Mouse (Mus musculus) hindbrain, embryonic 15.5 days (tissue): ENCODE measurements around the gene Nipa1. TPM values are rescaled to one million over a fixed set of nuclear protein-coding genes. Genes with fewer than 3 reads are reported as not detected.

Experiments used
- ATAC-seq: fragments of 200-750 bp; cut with Nextera tagmentation; 2 replicates; pipeline ENCODE4 v1.8.0; 2017; ENCODE audit warnings: low read depth, moderate number of reproducible peaks, moderate TSS enrichment; ENCODE audit not compliant: low FRiP score
- H3K27ac ChIP-seq: fragments of 300-500 bp; sonication (generic); replicated peaks from 2 replicates; pipeline ENCODE4 v1.5.1; 2015; ENCODE audit warnings: mild to moderate bottlenecking, inconsistent platforms
- H3K27me3 ChIP-seq: fragments of 300-500 bp; sonication (generic); 2 replicates; pipeline ENCODE4 v1.6.1; 2015; ENCODE audit warnings: control low read depth, inconsistent platforms
- H3K36me3 ChIP-seq: fragments of 300-500 bp; sonication (generic); 2 replicates; pipeline ENCODE4 v1.6.1; 2015; ENCODE audit warnings: control low read depth, inconsistent platforms
- H3K4me1 ChIP-seq: fragments of 300-500 bp; sonication (generic); replicated peaks from 2 replicates; pipeline ENCODE4 v1.6.1; 2015; ENCODE audit warnings: control low read depth, inconsistent platforms
- H3K4me2 ChIP-seq: fragments of 300-500 bp; sonication (generic); 2 replicates; pipeline ENCODE4 v1.6.1; 2015; ENCODE audit warnings: moderate library complexity, mild to moderate bottlenecking, inconsistent platforms
- H3K4me3 ChIP-seq: fragments of 300-500 bp; sonication (generic); 2 replicates; pipeline ENCODE4 v1.5.1; 2015; ENCODE audit warnings: mild to moderate bottlenecking, inconsistent platforms
- H3K9ac ChIP-seq: fragments of 300-500 bp; sonication (generic); 2 replicates; pipeline ENCODE4 v1.6.1; 2015; ENCODE audit warnings: inconsistent platforms
- H3K9me3 ChIP-seq: fragments of 300-500 bp; sonication (generic); 2 replicates; pipeline ENCODE4 v1.6.1; 2016; ENCODE audit warnings: control low read depth, inconsistent platforms
- WGBS: fragments of 180-500 bp; shearing (Covaris S2); methylation state at CpG from one replicate; pipeline ENCODE4 v1.1.7; 2015; 5-methylcytosine and 5-hydroxymethylcytosine counted together
- polyA plus RNA-seq: library from polyadenylated mRNA; unstranded; fragments of >200 nt; fragmentation: Nextera tagmentation; extraction: Ambion mirVana; gene quantifications from 2 replicates; pipeline ENCODE4 v1.2.1, GENCODE M21; 2015

Gene Nipa1
- polyA plus RNA-seq, result 29.6 and 30.4 TPM in 2 replicates

GRCm38 (mm10) chr7:56019930-56020253 is at the start of gene Nipa1:
Gene Nipa1, minus strand, starts transcription at chr7:56019954.
- 52% methylated on average over 3 of the region's 3 CpGs for WGBS
- Histone ChIP-seq H3K27me3 (no peaks in the 10 kb centered on the region), H3K36me3 (no peaks in the 10 kb centered on the region)

GRCm38 (mm10) chr7:56066634-56067033 is 46.9 kb upstream of the Nipa1 start:
- Histone ChIP-seq H3K27me3 (no peaks in the 10 kb centered on the region), H3K36me3 (peaks cover 7% of the 10 kb centered on the region), H3K4me2 (no peak overlapping the region), H3K9me3 (no peaks in the 10 kb centered on the region), H3K4me3 (no peak overlapping the region), H3K9ac (no peak overlapping the region), H3K27ac (no peak overlapping the region), H3K4me1 (no peaks in the 10 kb centered on the region)
- WGBS, result 100% methylated on average over 1 of the region's 1 CpGs
- ATAC-seq, result no peak

More at GRCm38 (mm10) chr7:56019930-56020253, at the start of gene Nipa1:
- no peaks in the 10 kb centered on the region for H3K9me3 ChIP-seq
- peak within 1 kb of the TSS; percentile 85 for H3K9ac ChIP-seq
- H3K4me2 ChIP-seq, result peak within 1 kb of the TSS; percentile 72
- peaks cover 14% of the 10 kb centered on the region for H3K4me1 ChIP-seq
- no peak for ATAC-seq
- peak within 1 kb of the TSS; percentile 89 for H3K27ac ChIP-seq
- H3K4me3 ChIP-seq, result peak within 1 kb of the TSS; percentile 78

- no peak for ATAC-seq
- Histone ChIP-seq H3K9ac (no peak overlapping the region), H3K4me3 (no peak overlapping the region), H3K27me3 (no peaks in the 10 kb centered on the region), H3K4me1 (no peaks in the 10 kb centered on the region), H3K9me3 (no peaks in the 10 kb centered on the region), H3K36me3 (peaks cover 8% of the 10 kb centered on the region), H3K27ac (no peak overlapping the region), H3K4me2 (no peak overlapping the region)
- 86% methylated on average over 2 of the region's 2 CpGs for WGBS
Measured at GRCm38 (mm10) chr7:56066136-56066535, 46.4 kb upstream of the Nipa1 start.

GRCm38 (mm10) chr7:56064876-56065275 is 45.1 kb upstream of the Nipa1 start:
- WGBS, result 93% methylated on average over 1 of the region's 1 CpGs
- ATAC-seq, result no peak
- no peak overlapping the region for H3K27ac ChIP-seq
- no peaks in the 10 kb centered on the region for H3K27me3 ChIP-seq
- H3K9ac ChIP-seq, result no peak overlapping the region
- H3K4me3 ChIP-seq, result no peak overlapping the region
- H3K4me2 ChIP-seq, result no peak overlapping the region
- H3K4me1 ChIP-seq, result no peaks in the 10 kb centered on the region
- peaks cover 8% of the 10 kb centered on the region for H3K36me3 ChIP-seq
- H3K9me3 ChIP-seq, result no peaks in the 10 kb centered on the region

GRCm38 (mm10) chr7:56055338-56055737 is 35.6 kb upstream of the Nipa1 start:
- no peak for ATAC-seq
- Histone ChIP-seq H3K27ac (no peak overlapping the region), H3K4me2 (no peak overlapping the region), H3K9me3 (no peaks in the 10 kb centered on the region), H3K4me1 (peaks cover 17% of the 10 kb centered on the region), H3K27me3 (no peaks in the 10 kb centered on the region), H3K36me3 (peaks cover 14% of the 10 kb centered on the region), H3K9ac (no peak overlapping the region), H3K4me3 (no peak overlapping the region)
- WGBS, result 93% methylated on average over 3 of the region's 3 CpGs

- Histone ChIP-seq H3K4me3 (no peak overlapping the region), H3K36me3 (peaks cover 14% of the 10 kb centered on the region), H3K4me2 (no peak overlapping the region), H3K27ac (no peak overlapping the region), H3K4me1 (peaks cover 25% of the 10 kb centered on the region), H3K27me3 (no peaks in the 10 kb centered on the region), H3K9me3 (no peaks in the 10 kb centered on the region), H3K9ac (no peak overlapping the region)
- ATAC-seq, result no peak
Measured at GRCm38 (mm10) chr7:56052996-56053395, 33.2 kb upstream of the Nipa1 start.

GRCm38 (mm10) chr7:56050487-56050911 is 30.7 kb upstream of the Nipa1 start:
- H3K4me3 ChIP-seq, result peak overlapping the region; percentile 85
- peaks cover 25% of the 10 kb centered on the region for H3K4me1 ChIP-seq
- H3K27me3 ChIP-seq, result no peaks in the 10 kb centered on the region
- peak; percentile 60 for ATAC-seq
- peak overlapping the region; percentile 90 for H3K27ac ChIP-seq
- WGBS, result under 1% methylated on average over 18 of the region's 18 CpGs
- H3K36me3 ChIP-seq, result no peaks in the 10 kb centered on the region
- no peaks in the 10 kb centered on the region for H3K9me3 ChIP-seq
- H3K4me2 ChIP-seq, result peak overlapping the region; percentile 65
- peak overlapping the region; percentile 78 for H3K9ac ChIP-seq

- H3K9ac ChIP-seq, result peak within 1 kb of the TSS; percentile 78
- H3K9me3 ChIP-seq, result no peaks in the 10 kb centered on the region
- peak within 1 kb of the TSS; percentile 90 for H3K27ac ChIP-seq
- H3K4me1 ChIP-seq, result peaks cover 25% of the 10 kb centered on the region
- H3K4me3 ChIP-seq, result peak within 1 kb of the TSS; percentile 85
- peak; percentile 100 for ATAC-seq
- 0% methylated on average over 40 of the region's 47 CpGs for WGBS
- no peaks in the 10 kb centered on the region for H3K27me3 ChIP-seq
- H3K4me2 ChIP-seq, result peak within 1 kb of the TSS; percentile 75
- no peaks in the 10 kb centered on the region for H3K36me3 ChIP-seq
Measured at GRCm38 (mm10) chr7:56049831-56050321, 30.1 kb upstream of the Nipa1 start, which contains the start of gene Herc2. Gene Herc2, plus strand, starts transcription at chr7:56050196.

- Histone ChIP-seq H3K9me3 (no peaks in the 10 kb centered on the region), H3K9ac (no peak overlapping the region), H3K4me1 (peaks cover 18% of the 10 kb centered on the region), H3K36me3 (no peaks in the 10 kb centered on the region), H3K4me2 (no peak overlapping the region), H3K27me3 (no peaks in the 10 kb centered on the region), H3K4me3 (no peak overlapping the region), H3K27ac (no peak overlapping the region)
- ATAC-seq, result no peak
- WGBS, result 86% methylated on average over 1 of the region's 1 CpGs
Measured at GRCm38 (mm10) chr7:56047178-56047577, 27.4 kb upstream of the Nipa1 start.

GRCm38 (mm10) chr7:56044267-56044629 is 24.5 kb upstream of the Nipa1 start:
- 87% methylated on average over 3 of the region's 3 CpGs for WGBS
- no peak for ATAC-seq

GRCm38 (mm10) chr7:56043577-56044266 is 24.0 kb upstream of the Nipa1 start:
- Histone ChIP-seq H3K4me1 (peaks cover under 1% of the 10 kb centered on the region), H3K27me3 (no peaks in the 10 kb centered on the region), H3K9me3 (no peaks in the 10 kb centered on the region), H3K36me3 (no peaks in the 10 kb centered on the region), H3K4me3 (no peak overlapping the region), H3K9ac (no peak overlapping the region), H3K27ac (no peak overlapping the region), H3K4me2 (no peak overlapping the region)
- ATAC-seq, result no peak
- 70% methylated on average over 4 of the region's 4 CpGs for WGBS

More at GRCm38 (mm10) chr7:56044267-56044629, 24.5 kb upstream of the Nipa1 start:
- no peak overlapping the region for H3K4me3 ChIP-seq
- peaks cover 6% of the 10 kb centered on the region for H3K4me1 ChIP-seq
- H3K27me3 ChIP-seq, result no peaks in the 10 kb centered on the region
- no peaks in the 10 kb centered on the region for H3K9me3 ChIP-seq
- H3K36me3 ChIP-seq, result no peaks in the 10 kb centered on the region
- no peak overlapping the region for H3K9ac ChIP-seq
- H3K4me2 ChIP-seq, result no peak overlapping the region
- no peak overlapping the region for H3K27ac ChIP-seq

GRCm38 (mm10) chr7:56042353-56042752 is 22.6 kb upstream of the Nipa1 start:
- Histone ChIP-seq H3K4me3 (no peak overlapping the region), H3K4me2 (no peak overlapping the region), H3K27me3 (no peaks in the 10 kb centered on the region), H3K4me1 (no peaks in the 10 kb centered on the region), H3K36me3 (no peaks in the 10 kb centered on the region), H3K27ac (no peak overlapping the region), H3K9me3 (no peaks in the 10 kb centered on the region), H3K9ac (no peak overlapping the region)
- WGBS, result 17% methylated on average over 5 of the region's 5 CpGs
- ATAC-seq, result no peak
